Mouse (Mus musculus): ENCODE data around the gene Ripk1.
"Not testable (repeated sequence)": the region's sequence is repeated elsewhere in the genome, so short reads cannot be mapped to it uniquely, and the experiment has no call there.

Ripk1 gene

GRCm38 (mm10) chr13:34051692-34052091 is 49.5 kb downstream of the Ripk1 start:
- peak; percentile 66 for DNase-seq (ENCODE audit: low read depth, low spot score)
- no peaks in the 10 kb centered on the region for H3K36me3 ChIP-seq (ENCODE audit: control insufficient read depth, insufficient read depth, low read length, poor library complexity, severe bottlenecking)
- no peaks in the 10 kb centered on the region for H3K27me3 ChIP-seq (ENCODE audit: control insufficient read depth, insufficient read depth, low read length, poor library complexity, severe bottlenecking)

- no peaks in the 10 kb centered on the region for H3K36me3 ChIP-seq (ENCODE audit: control insufficient read depth, insufficient read depth, low read length, poor library complexity, severe bottlenecking)
- H3K27me3 ChIP-seq (ENCODE audit: control insufficient read depth, insufficient read depth, low read length, poor library complexity, severe bottlenecking) = no peaks in the 10 kb centered on the region
- no peak for DNase-seq (ENCODE audit: low read depth, low spot score)
Observed at GRCm38 (mm10) chr13:34053673-34054282, 51.6 kb downstream of the Ripk1 start.

GRCm38 (mm10) chr13:34054391-34054790 is 52.2 kb downstream of the Ripk1 start:
- no peak for DNase-seq (ENCODE audit: low read depth, low spot score)
- Histone ChIP-seq H3K36me3 (ENCODE audit: control insufficient read depth, insufficient read depth, low read length, poor library complexity, severe bottlenecking) (no peaks in the 10 kb centered on the region), H3K27me3 (ENCODE audit: control insufficient read depth, insufficient read depth, low read length, poor library complexity, severe bottlenecking) (no peaks in the 10 kb centered on the region)

- no peaks in the 10 kb centered on the region for H3K36me3 ChIP-seq (ENCODE audit: control insufficient read depth, insufficient read depth, low read length, poor library complexity, severe bottlenecking)
- no peak for DNase-seq (ENCODE audit: low read depth, low spot score)
- H3K27me3 ChIP-seq (ENCODE audit: control insufficient read depth, insufficient read depth, low read length, poor library complexity, severe bottlenecking) = no peaks in the 10 kb centered on the region
Observed at GRCm38 (mm10) chr13:34054983-34055382, 52.8 kb downstream of the Ripk1 start.

GRCm38 (mm10) chr13:34057252-34057651 is 55.1 kb downstream of the Ripk1 start:
- DNase-seq (ENCODE audit: low read depth, low spot score) = no peak
- no peaks in the 10 kb centered on the region for H3K27me3 ChIP-seq (ENCODE audit: control insufficient read depth, insufficient read depth, low read length, poor library complexity, severe bottlenecking)
- H3K36me3 ChIP-seq (ENCODE audit: control insufficient read depth, insufficient read depth, low read length, poor library complexity, severe bottlenecking) = no peaks in the 10 kb centered on the region

- DNase-seq (ENCODE audit: low read depth, low spot score) = no peak
- no peaks in the 10 kb centered on the region for H3K27me3 ChIP-seq (ENCODE audit: control insufficient read depth, insufficient read depth, low read length, poor library complexity, severe bottlenecking)
- H3K36me3 ChIP-seq (ENCODE audit: control insufficient read depth, insufficient read depth, low read length, poor library complexity, severe bottlenecking) = no peaks in the 10 kb centered on the region
Observed at GRCm38 (mm10) chr13:34060061-34060460, 57.9 kb downstream of the Ripk1 start.

GRCm38 (mm10) chr13:34062466-34062865 is 60.3 kb downstream of the Ripk1 start:
- no peaks in the 10 kb centered on the region for H3K36me3 ChIP-seq (ENCODE audit: control insufficient read depth, insufficient read depth, low read length, poor library complexity, severe bottlenecking)
- no peak for DNase-seq (ENCODE audit: low read depth, low spot score)
- H3K27me3 ChIP-seq (ENCODE audit: control insufficient read depth, insufficient read depth, low read length, poor library complexity, severe bottlenecking) = no peaks in the 10 kb centered on the region

- DNase-seq (ENCODE audit: low read depth, low spot score) = no peak
Observed at GRCm38 (mm10) chr13:34066351-34066750, 64.2 kb downstream of the Ripk1 start.

GRCm38 (mm10) chr13:34070296-34070695 is 68.1 kb downstream of the Ripk1 start:
- Histone ChIP-seq H3K27me3 (ENCODE audit: control insufficient read depth, insufficient read depth, low read length, poor library complexity, severe bottlenecking) (no peaks in the 10 kb centered on the region), H3K36me3 (ENCODE audit: control insufficient read depth, insufficient read depth, low read length, poor library complexity, severe bottlenecking) (no peaks in the 10 kb centered on the region)
- no peak for DNase-seq (ENCODE audit: low read depth, low spot score)

More at GRCm38 (mm10) chr13:34066351-34066750, 64.2 kb downstream of the Ripk1 start:
- H3K36me3 ChIP-seq (ENCODE audit: control insufficient read depth, insufficient read depth, low read length, poor library complexity, severe bottlenecking) = no peaks in the 10 kb centered on the region
- H3K27me3 ChIP-seq (ENCODE audit: control insufficient read depth, insufficient read depth, low read length, poor library complexity, severe bottlenecking) = no peaks in the 10 kb centered on the region

GRCm38 (mm10) chr13:34071836-34072235 is 69.7 kb downstream of the Ripk1 start:
- Histone ChIP-seq H3K27me3 (ENCODE audit: control insufficient read depth, insufficient read depth, low read length, poor library complexity, severe bottlenecking) (no peaks in the 10 kb centered on the region), H3K36me3 (ENCODE audit: control insufficient read depth, insufficient read depth, low read length, poor library complexity, severe bottlenecking) (no peaks in the 10 kb centered on the region)
- no peak for DNase-seq (ENCODE audit: low read depth, low spot score)

GRCm38 (mm10) chr13:34072847-34073246 is 70.7 kb downstream of the Ripk1 start:
- DNase-seq (ENCODE audit: low read depth, low spot score) = no peak
- H3K36me3 ChIP-seq (ENCODE audit: control insufficient read depth, insufficient read depth, low read length, poor library complexity, severe bottlenecking) = no peaks in the 10 kb centered on the region
- no peaks in the 10 kb centered on the region for H3K27me3 ChIP-seq (ENCODE audit: control insufficient read depth, insufficient read depth, low read length, poor library complexity, severe bottlenecking)

GRCm38 (mm10) chr13:34074441-34074840 is 72.3 kb downstream of the Ripk1 start:
- not testable (repeated sequence) for DNase-seq (ENCODE audit: low read depth, low spot score); H3K27me3 ChIP-seq (ENCODE audit: control insufficient read depth, insufficient read depth, low read length, poor library complexity, severe bottlenecking); H3K36me3 ChIP-seq (ENCODE audit: control insufficient read depth, insufficient read depth, low read length, poor library complexity, severe bottlenecking)

GRCm38 (mm10) chr13:34075893-34076292 is 73.7 kb downstream of the Ripk1 start:
- H3K27me3 ChIP-seq (ENCODE audit: control insufficient read depth, insufficient read depth, low read length, poor library complexity, severe bottlenecking); H3K36me3 ChIP-seq (ENCODE audit: control insufficient read depth, insufficient read depth, low read length, poor library complexity, severe bottlenecking); DNase-seq (ENCODE audit: low read depth, low spot score): not testable (repeated sequence)

GRCm38 (mm10) chr13:34076561-34077491 is 74.7 kb downstream of the Ripk1 start:
- no peaks in the 10 kb centered on the region for H3K36me3 ChIP-seq (ENCODE audit: control insufficient read depth, insufficient read depth, low read length, poor library complexity, severe bottlenecking)
- no peaks in the 10 kb centered on the region for H3K27me3 ChIP-seq (ENCODE audit: control insufficient read depth, insufficient read depth, low read length, poor library complexity, severe bottlenecking)
- DNase-seq (ENCODE audit: low read depth, low spot score) = peak; percentile 14

- H3K27me3 ChIP-seq (ENCODE audit: control insufficient read depth, insufficient read depth, low read length, poor library complexity, severe bottlenecking) = no peaks in the 10 kb centered on the region
Observed at GRCm38 (mm10) chr13:34077492-34078271, 75.5 kb downstream of the Ripk1 start, which contains the start of gene Tubb2a. Gene Tubb2a (minus strand): TSS chr13:34078007.

More at GRCm38 (mm10) chr13:34077492-34078271, 75.5 kb downstream of the Ripk1 start, which contains the start of gene Tubb2a:
- H3K36me3 ChIP-seq (ENCODE audit: control insufficient read depth, insufficient read depth, low read length, poor library complexity, severe bottlenecking) = no peaks in the 10 kb centered on the region
- peak; percentile 93 for DNase-seq (ENCODE audit: low read depth, low spot score)

Data from splenic B cell, adult 2 months (primary cell).